Mouse (Mus musculus): ENCODE data around the gene Ctr9. TPM values are rescaled to one million over a fixed set of nuclear protein-coding genes. Genes with fewer than 3 reads are reported as not detected.

The Ctr9 gene
- total RNA-seq (2021) = 10 to 100 TPM; 47.0 TPM
- long read RNA-seq, experiment 1, full-length matches to known transcripts = 24 of 32 reads
- long read RNA-seq, experiment 1, partial matches to known transcripts = 3 of 32 reads
- long read RNA-seq, experiment 1, other reads (novel, unspliced or antisense) = 5 of 32 reads
- long read RNA-seq, experiment 2, full-length matches to known transcripts = 22 of 24 reads
- long read RNA-seq, experiment 2, partial matches to known transcripts = 0 of 24 reads
- long read RNA-seq, experiment 2, other reads (novel, unspliced or antisense) = 2 of 24 reads

DNA sequence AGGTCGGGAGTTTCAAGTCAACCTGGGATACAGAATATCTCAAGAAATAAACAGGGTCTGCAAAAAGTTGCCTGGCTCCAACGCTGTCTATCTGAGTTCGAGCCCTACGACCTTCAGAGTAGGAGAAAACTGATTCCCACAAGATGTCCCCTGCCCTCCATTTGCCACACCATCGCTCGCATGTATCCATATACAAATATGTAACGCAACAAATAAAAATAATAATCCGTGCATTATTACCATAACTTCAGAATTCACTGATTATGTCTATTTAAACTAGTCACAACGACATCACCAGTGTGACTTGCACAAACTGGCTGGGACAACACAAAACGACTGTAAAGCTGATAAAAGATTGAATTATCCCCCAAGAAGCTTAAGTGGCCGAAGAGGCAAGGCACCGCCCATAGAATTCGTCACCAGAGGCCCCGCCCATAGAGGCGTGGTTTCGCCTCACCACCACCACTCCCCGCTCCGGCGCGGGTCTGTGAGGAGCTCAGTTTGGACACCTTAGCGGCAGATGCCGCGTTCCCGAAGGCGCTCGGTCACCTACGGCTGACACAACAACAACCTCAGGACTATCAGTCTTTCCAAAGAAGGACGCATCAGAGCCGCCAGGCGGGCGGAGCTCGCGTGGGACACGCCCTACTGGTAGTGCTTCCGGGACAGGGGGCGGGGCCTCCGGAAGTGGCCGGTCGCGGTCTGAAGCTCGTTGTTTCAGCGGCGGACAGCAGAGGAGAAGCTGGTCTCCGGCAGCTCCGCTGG, at the start of gene Ctr9:
Gene Ctr9, plus strand, starts transcription at position 671 of the 765 bp plus-strand sequence.
- peak; percentile 88 to 91 for DNase-seq (ENCODE audit: low spot score in 2 of 2)
- peak within 1 kb of the TSS; percentile 97 for H3K27ac ChIP-seq
- peak; percentile 31 for TF ChIP-seq CTCF (conservative IDR thresholded peaks at IDR 0.05)
- peak within 1 kb of the TSS; percentile 69 for H3K4me3 ChIP-seq

DNA sequence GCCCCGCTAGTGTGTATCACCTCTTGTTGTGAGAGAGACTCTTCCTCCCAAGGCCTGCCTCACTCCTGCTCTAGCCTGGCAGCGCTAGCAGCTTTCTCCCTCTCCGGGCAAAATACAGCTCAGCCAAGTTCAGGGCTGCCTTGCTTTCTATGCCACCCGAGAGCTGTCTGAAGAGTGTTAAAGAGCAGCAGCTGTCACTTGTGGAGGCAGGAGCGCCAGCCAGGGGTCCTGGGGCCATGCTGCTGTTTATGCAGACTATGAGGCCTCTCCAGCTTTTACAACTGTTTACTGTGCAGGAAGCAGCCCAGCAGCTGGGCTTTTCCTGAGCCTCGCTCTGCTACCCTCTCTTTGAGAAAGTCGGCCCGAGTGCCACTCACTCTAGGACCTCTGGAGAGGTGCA, 47.7 kb upstream of the Ctr9 start:
- no peak for TF ChIP-seq CTCF (conservative IDR thresholded peaks at IDR 0.05)
- H3K27ac ChIP-seq = no peak overlapping the region
- DNase-seq (ENCODE audit: low spot score in 2 of 2) = no peak
- H3K4me3 ChIP-seq = no peak overlapping the region

GRCm38 (mm10) chr7:110982053-110982705, 46.6 kb upstream of the Ctr9 start, which contains the start of gene Mrvi1:
Mrvi1 (minus strand) TSS chr7:110982461.
- Histone ChIP-seq H3K4me3 (no peak within 1 kb of the TSS), H3K27ac (0 out of 2 replicates have a peak within 1 kb of the TSS, but pooled peaks have one; percentile 14)
- DNase-seq (ENCODE audit: low spot score in 2 of 2) = no peak
- TF ChIP-seq CTCF (conservative IDR thresholded peaks at IDR 0.05) = no peak

GRCm38 (mm10) chr7:110982764-110983163, 46.0 kb upstream of the Ctr9 start:
- Histone ChIP-seq H3K27ac (no peak overlapping the region), H3K4me3 (no peak overlapping the region)
- TF ChIP-seq CTCF (conservative IDR thresholded peaks at IDR 0.05) = peak; percentile 81
- peak; percentile 23 to 60 for DNase-seq (ENCODE audit: low spot score in 2 of 2)

GRCm38 (mm10) chr7:110983621-110984020, 45.1 kb upstream of the Ctr9 start:
- Histone ChIP-seq H3K4me3 (no peak overlapping the region), H3K27ac (no peak overlapping the region)
- DNase-seq (ENCODE audit: low spot score in 2 of 2) = no peak
- no peak for TF ChIP-seq CTCF (conservative IDR thresholded peaks at IDR 0.05)

GRCm38 (mm10) chr7:110985581-110986265, 43.0 kb upstream of the Ctr9 start:
- DNase-seq (ENCODE audit: low spot score in 2 of 2) = no peak
- no peak overlapping the region for H3K27ac ChIP-seq
- no peak for TF ChIP-seq CTCF (conservative IDR thresholded peaks at IDR 0.05)
- H3K4me3 ChIP-seq = no peak overlapping the region

GRCm38 (mm10) chr7:110988081-110988480, 40.7 kb upstream of the Ctr9 start:
- peak; percentile 19 to 54 for DNase-seq (ENCODE audit: low spot score in 2 of 2)
- H3K27ac ChIP-seq = peak overlapping the region; percentile 51
- TF ChIP-seq CTCF (conservative IDR thresholded peaks at IDR 0.05) = no peak
- no peak overlapping the region for H3K4me3 ChIP-seq

GRCm38 (mm10) chr7:110989286-110989879, 39.4 kb upstream of the Ctr9 start:
- TF ChIP-seq CTCF (conservative IDR thresholded peaks at IDR 0.05) = no peak
- Histone ChIP-seq H3K27ac (no peak overlapping the region), H3K4me3 (no peak overlapping the region)
- peak in 1 of 2 experiments; percentile 16 for DNase-seq (ENCODE audit: low spot score in 2 of 2)

- no peak overlapping the region for H3K27ac ChIP-seq
- DNase-seq (ENCODE audit: low spot score in 2 of 2) = no peak
- no peak for TF ChIP-seq CTCF (conservative IDR thresholded peaks at IDR 0.05)
- H3K4me3 ChIP-seq = no peak overlapping the region
These were observed 38.2 kb upstream of the Ctr9 start for GRCm38 (mm10) chr7:110990356-110991220.

GRCm38 (mm10) chr7:110991221-110991494, 37.6 kb upstream of the Ctr9 start:
- TF ChIP-seq CTCF (conservative IDR thresholded peaks at IDR 0.05) = no peak
- Histone ChIP-seq H3K27ac (no peak overlapping the region), H3K4me3 (no peak overlapping the region)
- DNase-seq (ENCODE audit: low spot score in 2 of 2) = no peak

DNA sequence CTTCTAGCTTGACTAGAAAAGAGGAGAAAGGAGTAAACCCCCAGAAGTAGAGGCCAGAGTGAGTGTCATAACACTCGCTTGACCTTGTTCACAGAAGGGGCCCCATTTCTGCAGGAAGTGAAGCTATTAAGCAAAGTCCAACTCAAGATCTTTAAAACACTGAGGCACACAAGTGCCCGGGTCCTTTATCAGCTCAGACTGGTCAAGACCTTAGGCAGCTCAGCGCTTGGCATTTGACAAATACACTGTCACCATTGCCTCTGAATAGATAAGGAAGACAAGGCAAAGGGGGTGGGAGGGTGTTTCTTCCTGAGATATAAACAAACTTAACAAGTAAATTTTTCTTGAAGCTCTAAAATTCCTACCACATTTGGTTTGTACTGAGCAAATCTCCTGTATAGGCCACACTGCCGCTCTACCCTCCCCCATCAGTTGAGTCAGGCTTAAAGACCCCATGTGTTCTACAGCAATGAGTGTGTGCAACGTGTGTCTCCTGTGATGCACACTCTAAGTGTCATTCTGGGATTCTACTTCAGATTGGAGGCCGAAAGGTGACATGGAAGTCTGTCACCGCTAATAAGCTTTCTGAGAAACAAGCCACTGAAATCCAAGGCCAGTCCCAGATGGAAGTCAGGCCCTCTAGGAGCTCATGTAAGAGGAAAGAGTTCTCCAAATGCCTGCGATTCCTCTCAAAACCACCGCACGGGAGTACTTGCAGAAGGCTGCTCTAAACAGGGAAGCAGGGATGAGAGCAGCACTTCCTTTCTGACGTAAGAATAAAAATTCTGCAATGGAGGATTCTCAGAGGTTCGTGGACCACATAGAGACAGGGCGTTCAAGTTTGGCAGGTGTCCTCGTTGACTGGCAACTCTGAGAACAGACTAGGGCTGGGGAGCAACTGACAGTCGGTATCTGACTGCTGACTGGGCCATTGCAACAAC, 29.6 kb upstream of the Ctr9 start:
- Histone ChIP-seq H3K4me3 (no peak overlapping the region), H3K27ac (no peak overlapping the region)
- DNase-seq (ENCODE audit: low spot score in 2 of 2) = no peak
- no peak for TF ChIP-seq CTCF (conservative IDR thresholded peaks at IDR 0.05)
